Mouse (Mus musculus) adrenal gland, adult 2 months (tissue): ENCODE results near the gene Gm20916. TPM values are rescaled to one million over a fixed set of nuclear protein-coding genes. Genes with fewer than 3 reads are reported as not detected.
"Not testable (repeated sequence)": the region's sequence is repeated elsewhere in the genome, so short reads cannot be mapped to it uniquely, and the experiment has no call there.

Experiments
- DNase-seq: peaks from one replicate; pipeline ENCODE4 v3.0.0; 2021
- long read RNA-seq: library from polyadenylated mRNA; stranded (forward); transcript quantifications from one replicate; pipeline ENCODE4 v2.0.0, GENCODE M21; 2021
- polyA plus RNA-seq: library from polyadenylated mRNA; depleted of rRNA; stranded (reverse); fragments of >200 nt; gene quantifications from 2 replicates; pipeline ENCODE4 v1.2.3, GENCODE M21; 2012; rRNA removed
- total RNA-seq, 2 experiments: library from RNA; stranded (reverse); gene quantifications; 2 replicates each; pipeline ENCODE4 v1.2.3; 2021

Gene Gm20916
- total RNA-seq (not detected), polyA plus RNA-seq (not detected in 2 replicates)
- long read RNA-seq = 0 reads

DNA sequence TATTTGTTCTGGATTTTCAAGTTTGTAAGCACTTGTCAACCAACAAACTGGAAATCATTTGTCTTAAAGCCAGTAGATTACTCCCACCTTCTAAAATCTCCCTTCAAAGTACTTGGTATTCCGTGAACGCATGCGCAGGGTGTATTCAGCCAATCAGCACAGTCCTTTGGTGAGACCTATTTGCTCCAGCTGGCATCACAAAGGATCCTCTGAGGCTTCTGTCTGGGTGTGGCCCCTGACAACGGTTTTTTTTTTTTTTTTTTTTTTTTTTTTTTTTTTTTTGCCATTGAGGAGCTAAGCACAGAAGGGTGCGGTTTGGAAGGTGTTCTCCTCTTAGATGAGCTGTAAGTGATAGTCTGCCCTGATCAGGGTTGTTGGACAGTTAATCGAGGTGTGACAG is at the start of gene Gm20916:
Gene Gm20916 (plus strand): TSS at position 301 of the 400 bp plus-strand sequence.
- DNase-seq = not testable (repeated sequence)

Other genes starting within 250 kb of the Gm20916 start
- not detected for gene Gm20917, start 168.4 kb upstream of the Gm20916 start, total RNA-seq
- not detected in 2 replicates for gene Gm20917, start 168.4 kb upstream of the Gm20916 start, polyA plus RNA-seq